Mouse (Mus musculus) MEL (cell line): Measurements from ENCODE around the gene Zfp653.

Experiments used
- MAX ChIP-seq: IDR thresholded peaks from 2 replicates; pipeline ENCODE4 v1.6.1; 2011; ENCODE audit warnings: low read length, improper control_type of control experiment
- MYC ChIP-seq: IDR thresholded peaks from 2 replicates; pipeline ENCODE4 v1.6.1; 2011; ENCODE audit warnings: low read depth, mild to moderate bottlenecking, low read length, improper control_type of control experiment, moderate library complexity
- NRF1 ChIP-seq: IDR thresholded peaks from 2 replicates; pipeline ENCODE4 v1.6.1; 2014; ENCODE audit warnings: low read depth, mild to moderate bottlenecking, inconsistent platforms, low read length, improper control_type of control experiment, moderate library complexity; ENCODE audit not compliant: poor library complexity, insufficient read depth, severe bottlenecking
- RCOR1 ChIP-seq: IDR thresholded peaks from 2 replicates; pipeline ENCODE4 v1.6.1; 2012; ENCODE audit warnings: low read depth, mild to moderate bottlenecking, inconsistent platforms, low read length, improper control_type of control experiment
- SIN3A ChIP-seq: IDR thresholded peaks from 2 replicates; pipeline ENCODE4 v1.6.1; 2012; ENCODE audit warnings: low read length, improper control_type of control experiment, inconsistent platforms
- ZNF384 ChIP-seq: IDR thresholded peaks from 2 replicates; pipeline ENCODE4 v1.6.1; 2012; ENCODE audit warnings: low read depth, mild to moderate bottlenecking, inconsistent platforms, low read length, improper control_type of control experiment

GRCm38 (mm10) chr9:22065642-22066041 lies 5.5 kb downstream of the Zfp653 start:
- TF ChIP-seq MAX (no peak), RCOR1 (no peak), ZNF384 (no peak), MYC (no peak), NRF1 (no peak), SIN3A (no peak)
